9 mouse cellular contexts compared by ENCODE assay signal in the genomic region with DNA sequence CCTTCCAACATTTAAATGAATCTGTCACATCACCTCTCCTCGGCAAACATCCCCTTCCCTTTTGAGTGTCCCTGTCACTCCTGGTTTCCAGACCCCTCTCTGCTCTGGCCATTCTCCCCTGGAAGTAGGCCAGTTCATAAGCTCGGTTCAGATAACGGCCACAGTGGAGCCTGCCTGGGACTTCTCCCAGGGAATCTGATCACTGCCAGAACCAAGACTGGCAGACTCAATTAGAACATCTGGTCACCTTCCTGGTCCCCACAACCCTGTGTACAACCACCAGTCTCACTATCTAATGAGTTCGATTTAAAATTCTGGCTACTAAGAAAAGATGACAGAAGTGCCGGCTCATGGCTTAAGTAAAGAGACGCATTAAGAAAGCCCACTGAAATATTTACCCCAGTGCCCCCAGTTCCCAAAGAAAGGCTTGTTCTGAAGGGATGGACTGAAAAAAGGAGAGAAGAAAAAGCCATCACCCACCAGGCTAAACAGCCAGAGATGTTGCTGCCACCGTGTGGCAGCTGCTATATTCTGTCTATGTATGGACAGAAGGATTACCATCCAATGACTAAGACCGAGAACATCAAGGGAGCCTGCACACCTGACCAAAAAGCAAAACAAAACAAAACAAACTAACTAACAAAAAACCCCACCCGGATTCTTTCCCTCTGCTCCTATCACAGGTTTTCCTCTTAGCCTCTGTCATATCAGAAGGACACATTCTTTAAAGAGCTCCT. TPM values are rescaled to one million over a fixed set of nuclear protein-coding genes. Genes with fewer than 3 reads are reported as not detected.
A peak's percentile ranks its signal among the peaks of the same experiment; 100 is the strongest.
DNase-seq lines count a peak whose midpoint lies in the region; ATAC-seq and TF ChIP-seq lines count a peak whose summit lies in the region.
"Had no signal": no experiment of that assay in that cellular context is flagged by ENCODE, and none has a peak within 500 bp of the region (broad histone marks: within the 10 kb centered on the region; RNA-seq: fewer than 3 reads in every experiment).

No protein-coding gene starts in this region.

- H3K4me3 ChIP-seq in forebrain, postnatal 0 days (ENCODE audit: low read depth, low read length) = no peak overlapping the region
- no peak overlapping the region for H3K4me3 ChIP-seq in forebrain, embryonic 11.5 days (ENCODE audit: low read depth, low read length)
- no peak overlapping the region for H3K4me3 ChIP-seq in bone marrow macrophage, adult 2 months (ENCODE audit: insufficient read depth, low read length)
- H3K4me3 ChIP-seq in hindbrain, embryonic 16.5 days (ENCODE audit: low read length) = no peak overlapping the region
- H3K4me3 ChIP-seq: neural tube, embryonic 13.5 days had no signal

- H3K9me3 ChIP-seq in forebrain, postnatal 0 days (ENCODE audit: low read length) = no peaks in the 10 kb centered on the region
- no peaks in the 10 kb centered on the region for H3K9me3 ChIP-seq in forebrain, embryonic 11.5 days (ENCODE audit: control insufficient read depth, low read length)
- H3K9me3 ChIP-seq in hindbrain, embryonic 16.5 days (ENCODE audit: control insufficient read depth, low read length) = no peaks in the 10 kb centered on the region
- H3K9me3 ChIP-seq: neural tube, embryonic 13.5 days had no signal

- H3K36me3 ChIP-seq in forebrain, postnatal 0 days (ENCODE audit: insufficient read depth) = no peaks in the 10 kb centered on the region
- no peaks in the 10 kb centered on the region for H3K36me3 ChIP-seq in forebrain, embryonic 11.5 days (ENCODE audit: control insufficient read depth, insufficient read depth, low read length)
- no peaks in the 10 kb centered on the region for H3K36me3 ChIP-seq in hindbrain, embryonic 16.5 days (ENCODE audit: control insufficient read depth, insufficient read depth, low read length)
- H3K36me3 ChIP-seq: neural tube, embryonic 13.5 days had no signal

- no peak overlapping the region for H3K4me2 ChIP-seq in forebrain, postnatal 0 days (ENCODE audit: low read depth)
- no peak overlapping the region for H3K4me2 ChIP-seq in forebrain, embryonic 11.5 days (ENCODE audit: low read depth, low read length, severe bottlenecking)
- no peak overlapping the region for H3K4me2 ChIP-seq in hindbrain, embryonic 16.5 days (ENCODE audit: low read length)
- H3K4me2 ChIP-seq: neural tube, embryonic 13.5 days had no signal

- no peak overlapping the region for H3K27ac ChIP-seq in forebrain, postnatal 0 days (ENCODE audit: low read depth, low read length)
- no peak overlapping the region for H3K27ac ChIP-seq in forebrain, embryonic 11.5 days (ENCODE audit: low read depth, low read length)
- H3K27ac ChIP-seq in bone marrow macrophage, adult 2 months (ENCODE audit: insufficient read depth, low read depth, low read length) = no peak overlapping the region
- H3K27ac ChIP-seq in hindbrain, embryonic 16.5 days (ENCODE audit: low read depth, low read length) = no peak overlapping the region
- H3K27ac ChIP-seq: neural tube, embryonic 13.5 days had no signal

- WGBS in forebrain, postnatal 0 days = 45% methylated on average over 9 of the region's 9 CpGs
- 63% methylated on average over 9 of the region's 9 CpGs for WGBS in forebrain, embryonic 11.5 days
- WGBS in hindbrain, embryonic 16.5 days = 57% methylated on average over 9 of the region's 9 CpGs

- no peak overlapping the region for H3K9ac ChIP-seq in forebrain, postnatal 0 days
- H3K9ac ChIP-seq in forebrain, embryonic 11.5 days (ENCODE audit: low read length) = no peak overlapping the region
- no peak overlapping the region for H3K9ac ChIP-seq in hindbrain, embryonic 16.5 days (ENCODE audit: low read depth, low read length)
- H3K9ac ChIP-seq: neural tube, embryonic 13.5 days had no signal

- no peaks in the 10 kb centered on the region for H3K4me1 ChIP-seq in forebrain, postnatal 0 days (ENCODE audit: insufficient read depth)
- no peaks in the 10 kb centered on the region for H3K4me1 ChIP-seq in forebrain, embryonic 11.5 days (replicated peaks; ENCODE audit: control insufficient read depth, insufficient read depth, low read length)
- H3K4me1 ChIP-seq in bone marrow macrophage, adult 2 months (ENCODE audit: control insufficient read depth, insufficient read depth, low read length) = no peaks in the 10 kb centered on the region
- no peaks in the 10 kb centered on the region for H3K4me1 ChIP-seq in hindbrain, embryonic 16.5 days (ENCODE audit: control insufficient read depth, insufficient read depth, low read depth, low read length)
- H3K4me1 ChIP-seq: neural tube, embryonic 13.5 days had no signal

- peak; percentile 18 for DNase-seq in forebrain, postnatal 0 days
- no peak for DNase-seq in forebrain, embryonic 11.5 days (ENCODE audit: low spot score)
- peak; percentile 10 for DNase-seq in lung, postnatal 10 days
- no peak for DNase-seq in lung, postnatal 25 days (ENCODE audit: low spot score)
- DNase-seq in right cerebral cortex, adult 18-20 months = peak; percentile 25
- no peak for DNase-seq in Muller cell, postnatal 12 days (ENCODE audit: inconsistent ontology term)

- ATAC-seq in forebrain, postnatal 0 days = no peak; the same call in 1 of the 2 replicates
- no peak for ATAC-seq in forebrain, embryonic 11.5 days (replicated peaks; ENCODE audit: low FRiP score)
- ATAC-seq in hindbrain, embryonic 16.5 days = peak; percentile 41; the same call in 1 of the 2 replicates

- TF ChIP-seq POLR2A in bone marrow macrophage, adult 2 months (IDR thresholded peaks at IDR 0.05; ENCODE audit: borderline replicate concordance, low read depth, low read length) = no peak

- TF ChIP-seq CTCF in forebrain, postnatal 0 days (IDR thresholded peaks at IDR 0.05; ENCODE audit: low read depth) = peak; percentile 52
- TF ChIP-seq CTCF in bone marrow macrophage, adult 2 months (IDR thresholded peaks at IDR 0.05; ENCODE audit: low read depth, low read length) = 0 out of 2 replicates have a peak, but pooled peaks have one; percentile 23

- H3K27me3 ChIP-seq in forebrain, postnatal 0 days (ENCODE audit: insufficient read depth, low read length) = no peaks in the 10 kb centered on the region
- H3K27me3 ChIP-seq in forebrain, embryonic 11.5 days (ENCODE audit: control insufficient read depth, insufficient read depth, low read length) = no peaks in the 10 kb centered on the region
- H3K27me3 ChIP-seq in hindbrain, embryonic 16.5 days (replicated peaks; ENCODE audit: control insufficient read depth, insufficient read depth, low read length) = no peaks in the 10 kb centered on the region
- H3K27me3 ChIP-seq: neural tube, embryonic 13.5 days had no signal

RNA-seq across cellular contexts. Expression of gene Slc35d3, which starts 39.7 kb away (rescaled TPM):
- total RNA-seq in forebrain, postnatal 0 days (2014; rRNA removed) = 1.5 and 2.5 TPM in 2 replicates
- polyA plus RNA-seq in forebrain, postnatal 0 days (2015; fragmentation: Nextera tagmentation; extraction: Ambion mirVana) = 1.8 and 2.2 TPM in 2 replicates
- polyA plus RNA-seq in forebrain, embryonic 11.5 days (2014; fragmentation: Nextera tagmentation; extraction: Ambion mirVana) = 0.52 and 0.69 TPM in 2 replicates
- polyA plus RNA-seq in bone marrow macrophage, adult 2 months (2012; ENCODE audit: insufficient read depth, insufficient read length, missing spikeins) = not detected in 2 replicates
- 2.4 and 2.9 TPM in 2 replicates for polyA plus RNA-seq in hindbrain, embryonic 16.5 days (2015; fragmentation: Nextera tagmentation; extraction: Ambion mirVana)

Comparison
In these comparisons a context has a peak if more than half of its experiments do, and no peak if none do; other contexts are left out.
1. DNase-seq: peak in forebrain, postnatal 0 days (single experiment), lung, postnatal 10 days (single experiment) and right cerebral cortex, adult 18-20 months (single experiment); none in forebrain, embryonic 11.5 days (single experiment), lung, postnatal 25 days (single experiment) and Muller cell, postnatal 12 days (single experiment).